Mouse (Mus musculus): ENCODE measurements around the gene Lingo3.
A peak's percentile ranks its signal among the peaks of the same experiment; 100 is the strongest.

Lingo3 gene

GRCm38 (mm10) chr10:80799070-80799566 lies 44.7 kb downstream of the Lingo3 start:
- DNase-seq (ENCODE audit: low read depth, low spot score), result peak; percentile 58

- DNase-seq (ENCODE audit: low read depth, low spot score), result peak; percentile 99
Measured at GRCm38 (mm10) chr10:80798150-80799006, 45.5 kb downstream of the Lingo3 start, which contains the start of the genes Sf3a2 and Plekhj1. TSS of gene Sf3a2 (plus strand) at chr10:80798198. TSS of gene Plekhj1 (minus strand) at chr10:80798626.

- peak; percentile 39 for DNase-seq (ENCODE audit: low read depth, low spot score)
Measured at GRCm38 (mm10) chr10:80797186-80798149, 46.4 kb downstream of the Lingo3 start.

GRCm38 (mm10) chr10:80796307-80796848 lies 47.5 kb downstream of the Lingo3 start:
- DNase-seq (ENCODE audit: low read depth, low spot score), result no peak

- DNase-seq (ENCODE audit: low read depth, low spot score), result no peak
Measured at GRCm38 (mm10) chr10:80794750-80795149, 49.1 kb downstream of the Lingo3 start.

GRCm38 (mm10) chr10:80793803-80794202 lies 50.0 kb downstream of the Lingo3 start:
- no peak for DNase-seq (ENCODE audit: low read depth, low spot score)

- DNase-seq (ENCODE audit: low read depth, low spot score), result no peak
Measured at GRCm38 (mm10) chr10:80793033-80793784, 50.6 kb downstream of the Lingo3 start.

GRCm38 (mm10) chr10:80792175-80793032 lies 51.4 kb downstream of the Lingo3 start:
- DNase-seq (ENCODE audit: low read depth, low spot score), result peak; percentile 43

GRCm38 (mm10) chr10:80791476-80792174 lies 52.2 kb downstream of the Lingo3 start:
- DNase-seq (ENCODE audit: low read depth, low spot score), result no peak

GRCm38 (mm10) chr10:80790761-80791404 lies 53.0 kb downstream of the Lingo3 start:
- no peak for DNase-seq (ENCODE audit: low read depth, low spot score)

- no peak for DNase-seq (ENCODE audit: low read depth, low spot score)
Measured at GRCm38 (mm10) chr10:80787517-80787916, 56.3 kb downstream of the Lingo3 start.

- no peak for DNase-seq (ENCODE audit: low read depth, low spot score)
Measured at GRCm38 (mm10) chr10:80785963-80786362, 57.9 kb downstream of the Lingo3 start.

- no peak for DNase-seq (ENCODE audit: low read depth, low spot score)
Measured at GRCm38 (mm10) chr10:80784871-80785270, 59.0 kb downstream of the Lingo3 start.

GRCm38 (mm10) chr10:80784302-80784701 lies 59.5 kb downstream of the Lingo3 start:
- no peak for DNase-seq (ENCODE audit: low read depth, low spot score)
